Mouse (Mus musculus): Measurements from ENCODE around the gene Edar.
A peak's percentile ranks its signal among the peaks of the same experiment; 100 is the strongest.
"Not testable (repeated sequence)": the region's sequence is repeated elsewhere in the genome, so short reads cannot be mapped to it uniquely, and the experiment has no call there.

Edar gene

DNA sequence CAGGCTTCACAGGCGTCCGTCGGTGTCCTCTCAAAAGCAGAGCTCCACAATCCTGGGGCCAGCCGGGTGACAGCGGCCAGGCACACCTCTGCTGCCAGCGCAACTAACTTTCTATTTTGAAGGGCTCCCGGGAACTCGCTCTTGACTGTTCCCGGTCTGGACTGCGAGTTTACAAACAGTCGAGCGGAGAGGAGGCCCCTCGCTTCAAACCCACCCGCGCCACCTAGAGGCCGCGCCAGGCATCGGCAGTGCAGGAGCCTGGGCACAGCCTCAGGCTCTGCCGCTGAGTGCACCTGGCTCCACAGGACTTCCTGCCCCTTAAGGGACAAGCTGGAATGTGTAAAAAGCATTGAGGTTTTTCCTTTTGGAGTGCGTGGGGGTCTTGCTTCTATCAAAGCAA, at the start of gene Edar:
Gene Edar (minus strand): TSS at position 122 of the 400 bp plus-strand sequence.
- DNase-seq (ENCODE audit: low read depth) = peak; percentile 42

DNA sequence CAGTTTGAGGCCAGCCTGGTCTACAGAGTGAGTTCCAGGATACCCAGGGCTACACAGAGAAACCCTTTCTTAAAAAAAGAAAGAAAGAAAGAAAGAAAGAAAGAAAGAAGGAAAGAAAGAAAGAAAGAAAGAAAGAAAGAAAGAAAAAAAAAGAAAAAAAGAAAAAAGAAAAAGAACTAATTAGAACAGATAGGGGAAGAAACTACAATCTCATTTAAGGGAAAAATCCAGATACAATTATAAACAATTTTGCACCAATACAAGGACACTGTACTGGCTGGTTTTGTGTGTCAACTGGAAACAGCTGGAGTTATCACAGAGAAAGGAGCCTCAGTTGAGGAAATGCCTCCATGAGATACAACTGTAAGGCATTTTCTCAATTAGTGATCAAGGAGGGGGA, 42.7 kb upstream of the Edar start, which contains the start of gene Gm17542:
Gene Gm17542 (minus strand): TSS at position 101 of the 400 bp plus-strand sequence.
- not testable (repeated sequence) for DNase-seq (ENCODE audit: low read depth)

DNA sequence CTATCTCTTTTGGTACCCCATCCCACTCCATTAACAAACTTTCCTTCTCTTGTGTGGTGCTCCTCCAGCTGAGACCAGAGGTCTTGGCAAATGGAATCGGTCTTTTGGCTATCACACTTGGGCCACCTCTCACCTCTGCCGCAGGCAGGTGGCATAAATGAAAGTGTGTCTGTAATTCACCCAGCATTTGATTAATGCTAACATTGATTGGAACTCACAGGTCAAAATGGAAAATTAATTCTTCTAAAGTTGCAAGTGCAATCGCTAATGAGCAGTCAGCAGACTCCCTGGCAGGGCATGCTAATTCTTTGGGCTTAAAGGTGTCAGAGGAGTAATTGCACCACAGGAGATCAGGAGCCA, 39.3 kb upstream of the Edar start:
- no peak for DNase-seq (ENCODE audit: low read depth)

DNA sequence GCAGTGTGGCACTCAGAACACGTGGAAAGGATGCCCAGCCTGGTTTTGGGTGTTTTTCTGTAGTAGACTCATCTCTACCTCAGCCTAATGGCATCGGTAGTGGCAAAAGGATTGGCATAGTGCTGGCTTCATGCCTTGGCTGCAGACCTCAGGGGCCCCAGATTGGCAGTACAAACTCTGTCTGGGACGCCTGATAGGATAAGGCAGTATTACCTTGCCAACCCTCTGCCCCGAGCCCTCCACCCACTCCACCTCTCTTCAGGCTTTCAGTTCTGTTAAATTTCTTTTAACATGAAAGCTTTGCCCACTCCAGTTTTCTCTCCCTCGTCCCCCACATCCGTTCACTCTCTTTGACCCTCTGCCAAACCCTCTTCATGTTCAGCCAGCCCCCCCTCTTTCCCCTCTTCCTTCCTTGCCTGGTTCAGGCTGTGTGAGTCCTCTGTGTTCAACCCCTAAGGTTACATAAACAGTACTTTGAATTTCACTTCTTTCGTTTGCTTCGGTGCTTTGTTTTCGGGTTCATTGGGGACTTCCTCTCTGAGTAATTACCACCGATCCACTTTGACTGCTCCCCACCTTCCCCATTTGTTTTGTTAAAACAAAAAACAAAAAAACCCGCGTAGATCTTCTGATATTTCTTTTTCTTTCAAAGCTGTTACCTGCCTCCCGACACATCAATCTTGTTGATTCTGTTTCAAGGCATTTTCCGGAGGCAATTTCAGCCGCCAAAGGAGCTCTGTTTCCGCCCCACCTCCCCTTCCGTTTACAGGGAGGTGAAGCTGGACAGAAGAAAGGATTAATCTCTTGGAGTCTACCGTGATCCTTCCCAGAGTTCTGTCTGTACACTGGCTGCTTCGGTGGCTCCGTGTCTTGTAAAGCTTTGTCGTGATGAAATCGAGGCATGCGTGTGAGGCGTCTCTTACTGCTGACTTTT, 38.7 kb upstream of the Edar start:
- DNase-seq (ENCODE audit: low read depth) = no peak

DNA sequence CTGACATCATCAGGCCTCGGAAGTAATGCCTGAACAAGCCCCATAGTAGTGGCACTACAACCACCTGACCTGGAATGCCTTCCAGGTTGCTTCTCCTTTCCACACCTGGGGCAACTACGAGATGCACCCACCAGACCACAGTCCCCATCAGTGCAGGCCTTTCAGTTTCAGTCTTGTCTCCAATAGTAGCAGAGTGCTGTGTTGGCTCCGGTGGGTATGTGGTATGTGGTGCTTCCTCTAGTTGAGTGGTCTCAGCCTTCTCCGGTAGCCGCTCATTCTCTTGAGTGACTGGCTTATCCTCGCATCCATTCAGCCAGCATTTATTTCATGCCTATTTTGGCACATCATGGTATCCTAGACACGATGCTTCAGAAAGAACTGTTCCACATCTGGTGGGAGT, 37.8 kb upstream of the Edar start:
- DNase-seq (ENCODE audit: low read depth) = no peak

DNA sequence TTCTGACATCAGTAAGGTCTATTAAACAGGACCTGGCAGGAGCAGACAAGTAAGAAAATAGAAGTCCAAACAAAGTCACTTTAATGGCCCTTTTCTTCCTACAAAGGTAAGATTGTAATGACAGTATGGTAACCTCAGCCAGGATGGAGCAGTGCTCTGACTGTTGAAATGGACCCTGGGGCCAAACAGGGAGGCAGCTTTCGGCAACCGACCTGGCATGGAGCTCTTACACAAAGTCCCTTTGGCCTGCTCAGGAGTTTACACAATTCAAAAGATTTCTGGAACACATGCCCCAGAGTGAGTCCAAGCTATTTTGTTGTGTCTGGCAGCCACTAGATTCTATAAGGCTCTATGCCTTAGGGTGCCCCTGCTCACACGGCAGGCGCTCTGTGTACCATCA, 33.6 kb upstream of the Edar start:
- DNase-seq (ENCODE audit: low read depth) = no peak

DNA sequence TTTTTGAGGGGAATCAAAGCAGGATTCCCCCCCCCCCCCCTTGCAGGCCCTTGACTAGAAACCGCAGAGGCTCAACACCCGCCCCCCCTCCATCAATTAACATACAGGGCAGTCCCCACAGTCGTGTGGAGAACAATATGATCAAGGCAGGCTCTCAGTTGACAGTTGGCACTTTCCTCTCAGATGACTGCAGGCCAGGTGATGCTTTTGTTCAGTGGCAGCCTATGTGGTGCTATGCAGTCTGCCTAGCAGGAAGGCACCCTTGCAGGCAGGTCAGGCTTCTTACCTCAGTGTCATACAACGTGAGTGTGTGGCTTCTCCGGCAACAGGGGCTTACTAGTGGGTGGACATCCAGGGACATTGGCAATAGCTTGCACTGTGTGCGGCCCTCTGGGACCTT, 25.1 kb upstream of the Edar start:
- DNase-seq (ENCODE audit: low read depth) = no peak

DNA sequence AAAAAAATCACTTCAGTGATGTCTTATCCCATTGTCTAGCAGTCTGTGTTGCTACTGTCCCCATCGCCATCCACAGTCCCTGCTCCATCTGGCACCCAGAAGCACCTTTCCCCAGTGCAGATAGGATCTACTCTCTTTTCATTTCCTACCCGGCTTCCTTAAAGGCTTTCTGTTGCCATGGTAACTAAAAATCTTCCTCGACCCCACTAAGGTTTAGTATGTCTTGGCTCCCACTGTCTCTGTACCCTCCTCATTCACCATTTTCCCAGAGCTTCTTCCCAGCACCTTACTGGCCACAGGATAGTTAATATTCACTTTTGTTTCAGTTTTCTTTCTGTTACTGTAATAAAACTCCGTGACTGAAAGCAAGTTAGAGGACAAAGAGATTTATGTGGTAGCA, 24.7 kb upstream of the Edar start:
- DNase-seq (ENCODE audit: low read depth) = no peak

DNA sequence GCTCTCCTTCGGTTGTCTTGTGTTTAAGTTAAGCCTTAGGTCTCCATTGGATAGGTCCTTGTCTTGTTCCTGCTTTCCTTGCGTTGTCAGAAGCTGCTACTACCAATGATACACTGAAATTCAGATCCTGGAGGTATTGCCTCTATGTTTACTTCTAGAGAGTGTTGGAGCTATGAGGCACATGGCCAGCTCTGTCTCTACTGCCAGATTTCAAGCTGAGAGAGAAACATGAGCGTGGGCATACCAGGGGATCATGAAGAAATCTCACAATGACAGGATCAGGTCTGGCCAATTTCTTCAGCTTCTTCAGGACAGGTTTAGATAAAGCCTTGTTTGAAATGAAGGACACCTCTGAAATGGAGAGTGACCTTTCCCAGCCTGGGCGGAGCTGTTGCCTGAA, 23.5 kb upstream of the Edar start:
- no peak for DNase-seq (ENCODE audit: low read depth)

DNA sequence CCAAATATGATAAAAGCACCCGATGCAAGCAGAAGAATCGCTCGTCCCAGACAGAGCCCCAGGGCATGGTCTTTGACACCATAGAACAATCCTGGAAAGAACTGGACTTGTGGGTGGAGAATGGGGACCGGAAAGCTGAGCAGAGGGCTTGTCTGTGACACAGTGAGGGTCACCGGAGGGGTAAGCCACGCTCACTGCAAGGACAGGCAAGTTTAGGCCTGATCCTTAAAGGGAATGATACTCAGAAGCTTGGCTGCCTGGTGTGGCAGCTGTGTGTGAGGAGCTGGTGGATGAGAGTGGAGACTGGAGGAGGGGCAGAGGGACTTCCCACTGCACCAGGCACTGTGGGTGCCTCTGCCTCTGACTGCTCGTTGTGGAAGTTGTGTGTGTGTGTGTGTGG, 15.6 kb upstream of the Edar start:
- DNase-seq (ENCODE audit: low read depth) = no peak

DNA sequence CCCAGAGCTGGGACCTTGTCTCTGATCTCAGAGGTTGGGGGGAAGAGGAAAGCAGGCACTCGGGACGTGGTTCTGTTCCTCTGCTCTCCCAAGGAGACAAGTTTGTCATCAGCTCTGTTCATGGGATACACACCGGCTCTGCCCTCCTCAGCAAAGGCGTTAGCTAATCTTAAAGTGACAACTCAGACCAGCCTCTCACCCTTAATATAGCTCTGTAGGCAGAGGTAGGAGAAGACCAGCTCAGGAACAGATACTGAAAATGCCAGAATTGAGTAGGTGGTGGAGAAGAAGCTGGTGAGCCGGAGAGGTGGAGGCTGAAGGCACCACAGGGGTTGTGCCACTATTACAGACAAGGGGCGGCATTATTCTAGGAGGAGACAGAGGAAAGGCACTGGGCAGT, 3.8 kb upstream of the Edar start:
- DNase-seq (ENCODE audit: low read depth) = no peak

DNA sequence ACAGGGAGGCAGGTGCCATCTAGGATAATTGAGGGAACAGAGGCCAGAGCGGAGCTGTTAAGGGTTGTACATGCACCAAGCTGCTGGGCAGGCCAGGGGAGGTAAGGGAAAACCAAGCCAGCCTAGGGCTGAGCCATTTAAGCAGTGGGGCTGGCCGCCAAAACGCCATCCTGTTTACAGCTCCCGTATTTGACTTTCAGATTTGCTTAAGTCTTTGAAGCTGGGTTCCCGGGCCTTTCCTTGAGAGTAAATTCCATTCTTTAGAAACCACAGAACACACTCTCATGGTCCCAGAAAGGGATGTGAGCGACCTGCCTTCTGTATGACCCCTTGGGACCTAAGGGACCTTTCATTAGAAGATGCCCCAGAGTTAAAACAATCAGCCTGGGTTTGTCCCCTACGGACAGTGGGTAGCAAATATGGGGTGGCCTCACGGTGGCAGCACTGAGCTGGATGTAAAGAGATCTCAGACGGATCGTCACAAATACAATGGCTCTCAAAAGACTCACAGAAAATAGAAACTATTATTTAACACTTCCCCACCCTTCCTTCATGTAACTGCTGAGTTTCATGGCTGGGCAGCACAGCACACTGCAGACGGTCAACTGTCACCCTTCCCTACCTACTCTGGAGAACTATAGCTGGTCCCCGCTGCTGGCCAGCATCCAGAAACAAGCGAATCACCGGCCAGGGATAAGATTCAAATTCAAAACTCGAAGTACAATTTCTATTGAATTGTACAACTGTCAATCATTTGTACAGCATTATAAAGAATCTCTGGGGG, 2.0 kb downstream of the Edar start:
- peak; percentile 50 for DNase-seq (ENCODE audit: low read depth)

DNA sequence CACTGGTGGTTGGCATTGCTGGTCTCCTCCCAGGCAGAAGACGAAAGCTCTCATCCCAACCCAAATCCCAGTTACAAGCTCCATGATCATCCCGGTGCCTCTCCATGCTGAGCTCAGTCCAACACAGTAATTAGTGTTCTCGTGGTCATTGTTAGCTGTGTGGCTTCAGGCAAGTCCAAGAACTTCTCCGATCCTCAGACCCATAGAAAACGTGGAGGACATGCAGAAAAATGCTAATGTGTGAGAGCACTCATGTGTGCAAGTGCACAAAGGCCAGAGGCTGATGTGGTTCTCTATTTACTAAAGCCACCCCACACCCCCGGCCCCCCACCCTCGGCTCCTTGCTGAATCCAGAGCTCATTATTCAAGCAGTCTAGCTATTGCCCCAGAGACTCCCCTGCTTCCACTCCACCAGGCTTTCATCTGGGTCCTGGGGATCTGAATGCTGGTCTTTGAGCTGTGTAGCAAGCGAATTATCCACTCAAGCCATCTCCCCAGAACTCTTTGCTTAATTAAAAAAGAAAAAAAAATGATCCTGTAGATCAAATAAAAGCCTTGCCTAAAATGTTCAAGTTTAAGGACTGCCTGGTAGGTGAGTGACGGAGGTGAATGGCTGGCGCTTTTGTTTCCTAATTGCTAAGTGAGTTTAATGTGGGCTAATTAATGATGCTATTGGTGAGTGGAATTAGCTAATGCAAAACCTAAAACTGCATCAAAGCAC, 2.7 kb downstream of the Edar start:
- DNase-seq (ENCODE audit: low read depth) = no peak

DNA sequence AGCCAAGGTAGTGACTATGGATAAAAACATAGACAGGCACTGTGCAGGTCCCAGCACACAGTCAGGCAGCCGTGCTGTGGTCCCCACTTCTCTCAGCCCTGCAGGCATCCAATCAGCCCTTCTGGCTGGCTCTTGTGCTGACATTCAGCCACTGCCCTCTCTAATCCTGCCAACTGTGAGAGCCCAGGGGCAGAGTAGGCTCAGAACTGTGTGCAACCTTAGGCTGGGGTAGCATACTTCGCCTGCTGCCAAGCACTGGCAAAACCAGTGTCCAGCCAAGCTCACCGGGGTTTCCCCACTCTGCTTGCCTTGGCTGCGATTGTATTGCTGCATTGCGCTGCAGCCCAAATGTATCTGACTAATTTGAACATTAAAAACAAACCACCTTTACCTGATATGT, 11.6 kb downstream of the Edar start:
- DNase-seq (ENCODE audit: low read depth) = no peak

DNA sequence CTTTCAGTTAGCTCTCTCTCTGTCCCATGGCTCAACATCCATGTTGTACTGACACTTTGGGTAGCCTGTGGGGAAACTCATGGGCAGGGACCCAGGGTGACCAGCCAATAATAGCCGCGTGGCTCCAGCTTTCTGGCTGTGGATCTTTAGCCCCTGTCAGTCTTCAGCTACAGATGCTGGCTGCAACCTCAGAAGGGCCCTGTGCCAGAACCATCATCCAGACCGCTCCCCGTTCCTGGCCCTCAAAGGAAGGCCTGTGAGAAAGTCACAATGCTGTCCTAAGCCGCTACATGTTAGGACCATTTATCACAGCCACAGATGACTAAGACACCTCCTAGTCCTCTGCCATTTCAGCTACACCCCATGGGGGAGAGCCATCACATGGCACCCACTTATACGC, 12.0 kb downstream of the Edar start:
- DNase-seq (ENCODE audit: low read depth) = no peak

DNA sequence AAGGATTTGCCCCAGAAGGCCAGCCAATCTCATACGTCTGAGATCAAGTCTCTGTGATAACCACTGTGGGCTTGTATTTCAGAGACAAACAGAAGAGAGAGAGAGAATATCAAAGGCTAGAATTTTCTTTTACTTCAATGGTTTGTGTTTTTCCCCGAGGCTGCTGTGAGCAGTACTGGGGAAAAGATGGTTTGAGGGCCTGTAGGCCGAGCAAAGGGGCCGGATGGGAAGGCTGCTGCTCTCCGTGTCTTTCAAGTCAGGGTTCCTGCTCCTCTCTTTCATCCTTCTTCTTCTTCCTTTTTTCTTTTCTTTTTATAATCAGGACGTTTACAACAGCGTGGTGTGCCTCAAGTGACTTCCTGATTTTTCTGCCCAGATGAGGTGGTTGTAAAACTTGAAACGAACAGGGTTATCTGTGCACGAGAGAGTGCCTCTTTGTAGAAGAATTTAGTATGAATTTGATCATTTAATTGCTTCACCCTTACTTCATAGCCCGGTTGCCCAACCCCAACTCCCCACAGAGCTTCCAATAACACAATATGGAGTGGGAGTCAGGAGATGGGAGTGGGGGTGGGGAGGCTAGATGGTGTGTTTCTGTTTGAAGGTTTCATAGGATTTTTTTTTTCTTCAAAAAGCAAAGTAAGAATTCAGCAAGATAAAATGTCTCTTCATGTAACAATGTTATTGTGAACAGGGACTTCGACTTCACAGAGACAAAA, 16.0 kb downstream of the Edar start:
- DNase-seq (ENCODE audit: low read depth) = no peak

DNA sequence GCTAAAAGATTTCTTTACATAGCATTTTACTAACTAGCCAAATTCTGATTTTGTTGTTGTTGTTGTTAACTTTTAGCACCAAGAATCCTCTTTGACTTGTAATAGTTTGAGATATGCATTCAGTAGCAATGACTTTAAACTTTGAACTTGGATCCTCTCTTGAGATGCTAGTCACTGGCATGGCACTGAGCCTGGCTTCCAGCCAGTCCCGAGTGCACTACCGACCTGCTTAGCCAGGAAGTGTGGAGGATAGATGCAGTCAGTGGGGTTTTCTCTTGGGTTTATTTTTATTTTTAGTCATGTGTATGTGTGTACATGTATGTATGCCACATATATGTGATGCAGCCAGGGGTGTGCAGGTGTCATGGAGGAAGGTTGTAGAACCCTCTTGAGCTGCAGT, 17.7 kb downstream of the Edar start:
- no peak for DNase-seq (ENCODE audit: low read depth)

DNA sequence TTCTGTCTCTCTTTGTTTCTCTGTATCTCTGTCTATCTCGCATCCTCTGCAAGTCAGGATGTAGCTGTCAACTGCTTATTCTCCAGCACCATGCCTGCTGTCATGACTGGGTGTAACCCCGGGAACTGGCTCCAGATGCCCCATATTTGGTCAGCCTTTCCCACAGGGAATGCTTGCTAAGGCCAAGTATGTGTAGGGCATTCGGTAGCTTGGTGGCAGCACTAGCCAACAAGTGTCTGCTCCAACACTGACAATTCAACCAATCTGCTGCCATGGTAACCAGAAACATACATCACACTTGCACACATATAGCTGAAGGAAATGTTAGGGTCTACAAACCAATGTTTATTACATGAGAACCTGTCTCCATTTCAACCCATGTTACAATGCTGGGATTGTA, 21.8 kb downstream of the Edar start:
- DNase-seq (ENCODE audit: low read depth) = no peak

DNA sequence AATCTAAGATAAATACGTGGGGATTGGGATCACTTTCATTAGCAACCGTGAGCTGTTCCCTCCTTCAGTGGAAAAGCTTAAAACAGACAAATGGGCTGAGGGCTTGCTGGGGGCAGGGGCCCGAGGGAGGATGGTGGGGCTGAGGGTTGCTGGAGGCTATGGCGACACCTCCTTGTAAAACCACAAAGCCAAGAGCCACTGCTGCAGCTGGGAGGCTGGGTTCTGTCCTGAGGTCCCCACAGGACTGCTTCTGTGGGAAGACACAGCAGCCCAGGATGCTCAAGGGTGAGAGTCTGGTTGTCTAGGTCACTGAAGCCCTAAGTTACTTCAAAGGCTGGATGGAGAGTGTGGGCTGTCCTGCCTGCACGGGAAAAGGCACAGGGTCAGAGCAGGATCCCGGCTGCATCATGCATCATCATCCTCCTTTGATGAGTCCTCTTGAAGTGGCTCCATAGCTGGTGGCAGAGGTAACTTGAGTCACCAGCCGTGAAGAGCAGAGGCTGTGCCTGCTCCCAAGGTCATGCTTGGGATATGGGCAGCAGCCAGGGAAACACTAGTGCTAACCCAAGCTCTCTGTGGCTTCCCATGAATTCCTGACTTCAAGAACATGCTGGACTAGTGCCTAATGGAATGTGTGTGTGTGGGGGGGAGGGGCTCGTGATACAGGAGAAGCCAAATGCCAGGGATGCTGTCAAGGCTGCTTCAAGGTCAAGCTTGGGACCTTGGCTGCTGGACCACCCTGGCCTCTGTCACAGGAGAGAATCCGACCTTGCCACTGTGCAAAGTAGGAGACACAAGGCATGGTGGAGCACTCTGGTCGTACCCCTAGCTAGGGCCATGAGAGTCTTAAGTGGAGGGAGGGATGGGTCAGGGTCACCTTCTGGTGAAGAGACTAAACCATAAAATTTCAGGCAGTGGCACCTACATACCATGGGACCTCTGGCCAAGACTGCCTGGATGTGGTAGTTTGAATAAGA, 22.7 kb downstream of the Edar start:
- DNase-seq (ENCODE audit: low read depth) = no peak

DNA sequence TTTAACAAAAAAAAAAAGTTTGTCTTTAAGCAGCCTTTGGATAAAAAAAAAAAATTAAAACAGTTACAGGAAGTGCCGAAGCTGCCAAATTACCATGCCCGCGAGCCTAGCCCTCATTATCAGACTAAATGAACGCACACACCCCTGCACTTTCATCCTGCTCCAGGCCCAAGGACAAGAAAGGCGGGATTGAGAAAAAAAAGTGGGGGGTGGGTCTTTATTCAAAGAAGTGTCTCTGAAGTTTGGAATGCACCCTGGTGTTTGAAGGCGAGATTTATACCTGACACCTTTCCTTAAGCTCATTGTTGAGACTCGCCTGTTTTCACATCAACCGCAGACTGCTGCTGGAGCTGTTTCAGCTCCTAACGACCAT, 23.4 kb downstream of the Edar start:
- no peak for DNase-seq (ENCODE audit: low read depth)
